Mouse (Mus musculus) hindlimb bud, embryonic 11.5 days (tissue): ENCODE data around the gene Nrcam.
"Not testable (repeated sequence)": the region's sequence is repeated elsewhere in the genome, so short reads cannot be mapped to it uniquely, and the experiment has no call there.

Experiments used
- DNase-seq: peaks from one replicate; pipeline ENCODE4 v3.0.0-alpha.2; 2012; ENCODE audit warnings: low read depth, low spot score; ENCODE audit errors: extremely low spot score

The Nrcam gene

GRCm38 (mm10) chr12:44328381-44329315, at the start of gene Nrcam:
Gene Nrcam (plus strand): TSS chr12:44328885.
- no peak for DNase-seq

DNA sequence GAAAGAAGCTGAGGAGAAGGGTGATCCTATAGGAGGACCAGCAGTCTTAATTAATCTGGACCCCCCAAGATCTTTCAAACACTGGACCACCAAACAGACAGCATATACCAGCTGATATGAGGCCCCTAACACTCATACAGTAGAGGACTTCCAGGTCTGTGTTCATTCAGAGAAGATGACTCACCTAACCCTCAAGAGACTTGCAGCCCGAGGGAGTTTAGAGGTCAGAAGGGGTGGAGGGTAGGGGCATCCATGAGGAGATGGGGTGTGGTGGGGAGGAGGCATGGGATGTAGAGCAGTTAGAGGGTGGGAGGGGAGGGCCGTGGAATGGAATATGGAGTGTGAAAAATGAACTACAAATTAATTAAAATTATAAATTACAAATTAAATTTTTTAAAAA, 48.5 kb upstream of the Nrcam start:
- DNase-seq: not testable (repeated sequence)

GRCm38 (mm10) chr12:44281534-44281933, 47.2 kb upstream of the Nrcam start:
- no peak for DNase-seq

DNA sequence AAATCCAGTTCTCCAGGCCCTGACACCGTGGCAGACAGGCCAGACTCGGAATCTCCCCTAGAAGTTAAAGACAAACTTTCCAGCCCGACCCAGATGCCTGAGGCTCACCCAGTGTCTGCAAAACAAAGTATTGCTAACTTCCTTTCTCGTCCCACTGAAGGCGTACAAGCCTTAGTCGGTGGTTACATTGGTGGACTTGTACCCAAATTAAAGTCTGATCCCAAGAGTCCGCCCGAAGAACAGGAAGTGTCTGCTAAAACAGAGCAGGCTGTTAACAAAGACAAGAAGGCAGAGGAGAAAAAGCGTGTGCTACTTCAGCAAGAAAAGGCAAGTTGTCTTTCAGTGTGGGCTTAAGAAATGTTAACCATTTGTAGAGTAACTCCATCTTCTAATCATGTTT, 45.3 kb upstream of the Nrcam start:
- DNase-seq: no peak

DNA sequence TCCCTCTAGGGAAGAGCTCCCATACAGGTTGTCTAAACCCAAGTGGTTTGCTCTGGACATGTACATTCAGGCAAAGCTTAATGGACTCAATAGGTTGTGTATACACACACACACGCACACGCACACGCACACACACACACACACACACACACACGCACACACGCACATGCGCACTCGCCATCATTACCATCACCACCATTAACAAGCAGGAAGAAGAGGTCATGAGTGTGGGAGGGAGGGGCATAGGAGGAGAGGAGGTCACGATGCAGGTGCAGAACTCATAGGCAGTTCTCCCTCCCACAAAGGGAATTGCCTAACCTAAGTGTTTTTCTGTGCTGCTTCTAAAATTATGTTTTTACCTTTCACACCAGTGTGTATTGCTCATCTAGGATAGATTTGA, 41.7 kb upstream of the Nrcam start:
- DNase-seq: no peak

- peak; percentile 60 for DNase-seq
Observed at GRCm38 (mm10) chr12:44292281-44292680, 36.4 kb upstream of the Nrcam start.

GRCm38 (mm10) chr12:44300793-44301192, 27.9 kb upstream of the Nrcam start:
- DNase-seq: no peak

- no peak for DNase-seq
Observed at GRCm38 (mm10) chr12:44304012-44304411, 24.7 kb upstream of the Nrcam start.

- no peak for DNase-seq
Observed at GRCm38 (mm10) chr12:44304869-44305268, 23.8 kb upstream of the Nrcam start.

- no peak for DNase-seq
Observed at GRCm38 (mm10) chr12:44308221-44308620, 20.5 kb upstream of the Nrcam start.

DNA sequence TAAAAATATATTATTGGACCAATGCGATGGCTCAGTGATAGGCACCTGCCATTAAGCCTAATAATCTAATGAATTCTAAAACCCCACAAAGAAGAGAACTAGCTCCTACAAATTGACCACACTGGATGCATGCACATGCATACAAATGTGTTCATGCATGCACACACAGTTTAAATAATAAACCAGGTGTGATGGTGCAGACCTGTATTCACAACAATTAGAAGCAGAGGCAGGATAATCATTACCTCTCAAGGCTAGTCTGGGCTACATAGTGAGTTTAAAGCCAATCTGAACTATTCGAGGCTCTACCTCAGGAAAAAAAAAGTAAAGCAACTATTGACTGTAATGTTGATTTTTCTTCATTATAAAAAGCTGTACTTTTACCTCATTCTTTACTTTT, 13.5 kb upstream of the Nrcam start:
- DNase-seq: no peak

DNA sequence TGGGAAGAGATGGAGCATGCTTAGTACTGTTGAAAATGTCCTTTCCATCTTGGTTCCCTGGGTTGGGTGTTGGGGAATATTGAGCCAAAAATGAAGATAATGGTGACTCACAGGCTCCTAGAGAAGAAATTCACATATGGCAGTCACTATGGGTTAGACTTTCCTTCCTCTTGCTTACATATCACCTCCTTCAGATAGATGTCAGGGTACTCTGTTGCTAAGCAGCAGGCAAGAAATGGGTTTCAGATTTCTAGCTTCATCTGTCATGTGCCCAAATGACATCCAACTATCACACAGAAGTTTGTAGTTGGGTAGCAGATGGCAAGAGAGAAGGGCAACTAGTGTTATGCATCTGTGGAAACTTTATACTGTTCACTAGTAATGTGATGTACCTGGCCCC, 3.6 kb upstream of the Nrcam start:
- no peak for DNase-seq

DNA sequence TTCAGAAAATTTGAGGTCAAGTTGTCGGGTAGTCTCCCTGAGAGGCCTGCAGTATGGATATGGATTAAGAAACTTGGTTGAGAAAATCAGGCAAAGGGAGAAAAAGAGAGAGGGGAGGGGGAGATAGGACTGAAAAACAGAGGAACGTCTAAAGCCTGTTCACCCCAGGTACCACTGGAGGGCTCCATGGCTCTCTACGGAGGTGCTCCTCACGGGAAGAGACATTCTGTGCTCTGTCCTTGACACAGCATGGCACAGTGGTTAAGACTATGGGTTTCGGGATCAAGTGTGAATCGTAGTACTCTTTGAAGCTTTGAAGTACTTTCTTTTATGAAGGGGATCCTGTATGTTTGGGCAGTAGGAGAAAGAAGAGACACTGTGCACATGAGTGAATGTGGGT, 1.2 kb upstream of the Nrcam start:
- DNase-seq: no peak

- no peak for DNase-seq
Observed at GRCm38 (mm10) chr12:44329316-44330215, 881 bp downstream of the Nrcam start.

- no peak for DNase-seq
Observed at GRCm38 (mm10) chr12:44330216-44330719, 1.6 kb downstream of the Nrcam start.

DNA sequence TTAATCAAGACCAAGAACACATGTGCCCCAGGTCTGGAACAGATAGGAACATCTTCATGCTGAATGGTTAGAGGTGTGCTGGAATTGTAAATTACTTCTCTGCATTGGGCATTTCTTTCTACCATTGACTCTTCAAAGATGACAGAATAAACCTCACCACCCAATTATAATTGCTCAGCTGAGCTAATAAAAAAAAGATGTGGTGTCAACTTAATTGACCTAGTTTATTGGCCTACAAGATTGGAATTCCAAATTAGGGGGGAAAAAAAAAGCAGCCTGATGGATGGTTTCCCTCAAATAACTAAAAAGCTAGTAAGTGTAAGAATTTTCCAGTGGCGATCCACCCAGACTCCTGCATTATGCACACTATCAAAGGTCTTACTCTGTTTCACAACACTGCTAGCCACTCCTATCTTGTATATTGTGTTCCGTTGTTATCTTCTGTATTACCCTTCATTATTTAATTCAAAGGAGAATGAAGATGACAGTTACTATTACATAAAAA, 8.5 kb downstream of the Nrcam start:
- DNase-seq: no peak

DNA sequence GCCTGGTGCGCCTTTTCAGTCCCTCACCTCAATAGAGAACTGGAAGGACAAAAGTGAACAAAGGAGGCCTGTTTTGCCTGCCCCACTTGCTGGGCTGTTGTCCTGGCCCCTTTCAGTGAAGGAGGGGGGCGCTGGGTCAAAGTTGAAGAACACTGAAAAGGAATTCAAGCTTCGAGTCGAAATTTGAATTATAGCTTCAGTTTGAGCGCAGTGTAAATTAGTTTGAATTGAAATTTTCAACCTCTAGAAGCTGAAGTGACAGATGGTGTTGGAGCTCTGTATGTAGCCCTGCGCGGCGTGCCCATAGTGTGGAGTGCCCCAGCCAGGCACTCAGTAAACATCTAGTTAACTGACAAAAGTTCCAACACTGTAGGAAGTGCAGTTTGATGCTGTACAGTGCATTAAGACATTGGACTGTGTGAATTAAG, 9.5 kb downstream of the Nrcam start:
- no peak for DNase-seq

- DNase-seq: no peak
Observed at GRCm38 (mm10) chr12:44344075-44344474, 15.4 kb downstream of the Nrcam start.

GRCm38 (mm10) chr12:44345251-44345650, 16.6 kb downstream of the Nrcam start:
- no peak for DNase-seq

- DNase-seq: no peak
Observed at GRCm38 (mm10) chr12:44346143-44346542, 17.5 kb downstream of the Nrcam start.

GRCm38 (mm10) chr12:44355116-44355515, 26.4 kb downstream of the Nrcam start:
- DNase-seq: no peak
